Mouse (Mus musculus) embryonic fibroblast, embryonic 13.5 days (primary cell): ENCODE results near the gene Efr3b. TPM values are rescaled to one million over a fixed set of nuclear protein-coding genes. Genes with fewer than 3 reads are reported as not detected.
A peak's percentile ranks its signal among the peaks of the same experiment; 100 is the strongest.

Experiments
- H3K27ac ChIP-seq: 2 replicates; pipeline ENCODE4 v1.5.1; 2012; ENCODE audit warnings: low read length, control low read depth, inconsistent platforms; ENCODE audit not compliant: insufficient read depth
- H3K4me1 ChIP-seq: 2 replicates; pipeline ENCODE4 v1.6.1; 2011; ENCODE audit warnings: low read length; ENCODE audit not compliant: control insufficient read depth, insufficient read depth
- H3K4me3 ChIP-seq: 2 replicates; pipeline ENCODE4 v1.5.1; 2011; ENCODE audit warnings: mild to moderate bottlenecking, control low read depth, low read length; ENCODE audit not compliant: insufficient read depth
- CTCF ChIP-seq: IDR thresholded peaks from 2 replicates; pipeline ENCODE4 v1.5.1; 2011; ENCODE audit warnings: mild to moderate bottlenecking, control low read depth, low read length, moderate library complexity, borderline replicate concordance; ENCODE audit not compliant: insufficient read depth
- POLR2A ChIP-seq: IDR thresholded peaks from 2 replicates; pipeline ENCODE4 v1.6.1; 2011; ENCODE audit warnings: low read depth, mild to moderate bottlenecking, control low read depth, low read length, moderate library complexity
- polyA plus RNA-seq: library from polyadenylated mRNA; stranded (reverse); fragments of >200 nt; gene quantifications from 2 replicates; pipeline ENCODE4 v1.2.4, GENCODE M21; 2011; ENCODE audit warnings: low read depth; ENCODE audit not compliant: missing spikeins, insufficient read length

Gene Efr3b
- polyA plus RNA-seq, 1 experiment = 2.1 TPM

DNA sequence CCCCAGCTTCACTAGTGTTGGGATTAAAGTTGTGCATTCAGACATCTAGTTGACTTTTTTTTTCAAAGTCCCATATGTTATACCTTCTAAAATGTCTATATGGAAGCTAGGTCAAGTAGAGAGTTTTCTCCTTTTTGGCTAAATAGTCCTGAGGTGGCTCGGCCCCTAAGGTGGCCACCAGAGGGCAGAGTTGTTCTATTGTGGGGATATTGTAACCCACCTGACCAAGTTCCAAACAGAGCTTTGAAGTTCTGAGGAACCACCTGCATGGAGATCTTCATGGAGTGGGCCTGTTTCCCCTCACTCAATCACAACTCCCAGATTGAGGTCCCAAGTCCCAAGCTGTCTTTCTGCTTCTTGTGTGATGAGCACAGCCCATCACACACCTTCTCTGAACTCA, 112.6 kb downstream of the Efr3b start:
- Histone ChIP-seq H3K4me1 (no peaks in the 10 kb centered on the region), H3K27ac (no peak overlapping the region), H3K4me3 (no peak overlapping the region)
- TF ChIP-seq CTCF (peak; percentile 37; the same call in 1 of the 2 replicates), POLR2A (no peak)

DNA sequence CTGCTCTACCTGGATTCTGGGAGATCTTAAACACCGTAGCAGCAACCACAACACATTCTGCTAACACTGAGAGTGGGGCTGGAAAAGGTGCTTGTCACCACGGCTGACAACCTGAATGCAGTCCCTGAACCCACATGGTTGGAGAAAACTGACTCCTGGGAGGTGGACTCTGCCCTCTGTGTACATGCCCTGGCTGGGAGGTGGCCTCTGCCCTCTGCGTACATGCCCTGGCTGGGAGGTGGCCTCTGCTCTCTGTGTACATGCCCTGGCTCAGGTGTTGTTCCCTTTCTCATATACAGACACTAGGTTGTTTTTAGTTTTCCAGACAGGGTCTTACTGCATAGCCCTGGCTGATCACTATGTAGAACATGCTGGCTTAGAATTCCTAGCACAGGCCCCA, 119.3 kb downstream of the Efr3b start:
- Histone ChIP-seq H3K4me3 (no peak overlapping the region), H3K27ac (no peak overlapping the region), H3K4me1 (no peaks in the 10 kb centered on the region)
- TF ChIP-seq CTCF (no peak), POLR2A (no peak)

DNA sequence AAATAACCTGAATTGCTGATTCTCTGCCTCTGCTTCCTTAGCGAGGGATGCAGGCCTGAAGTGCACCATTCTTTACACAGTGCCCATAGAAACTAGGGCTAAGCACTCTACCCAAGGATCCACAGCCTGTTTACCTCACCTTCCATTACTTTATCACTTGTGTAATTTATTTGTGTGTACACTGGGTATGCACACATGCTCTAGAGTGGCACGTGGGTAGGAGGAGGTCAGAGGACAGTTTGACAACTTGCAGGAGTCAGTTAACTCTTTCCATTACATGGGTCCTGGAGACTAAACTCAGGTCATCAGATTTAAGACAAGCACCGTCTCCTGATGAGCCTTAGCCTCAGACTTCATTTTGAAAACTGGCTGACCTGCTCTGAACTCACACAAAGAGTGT, 120.1 kb downstream of the Efr3b start:
- H3K4me3 ChIP-seq = no peak overlapping the region
- no peaks in the 10 kb centered on the region for H3K4me1 ChIP-seq
- no peak for TF ChIP-seq CTCF
- no peak overlapping the region for H3K27ac ChIP-seq

DNA sequence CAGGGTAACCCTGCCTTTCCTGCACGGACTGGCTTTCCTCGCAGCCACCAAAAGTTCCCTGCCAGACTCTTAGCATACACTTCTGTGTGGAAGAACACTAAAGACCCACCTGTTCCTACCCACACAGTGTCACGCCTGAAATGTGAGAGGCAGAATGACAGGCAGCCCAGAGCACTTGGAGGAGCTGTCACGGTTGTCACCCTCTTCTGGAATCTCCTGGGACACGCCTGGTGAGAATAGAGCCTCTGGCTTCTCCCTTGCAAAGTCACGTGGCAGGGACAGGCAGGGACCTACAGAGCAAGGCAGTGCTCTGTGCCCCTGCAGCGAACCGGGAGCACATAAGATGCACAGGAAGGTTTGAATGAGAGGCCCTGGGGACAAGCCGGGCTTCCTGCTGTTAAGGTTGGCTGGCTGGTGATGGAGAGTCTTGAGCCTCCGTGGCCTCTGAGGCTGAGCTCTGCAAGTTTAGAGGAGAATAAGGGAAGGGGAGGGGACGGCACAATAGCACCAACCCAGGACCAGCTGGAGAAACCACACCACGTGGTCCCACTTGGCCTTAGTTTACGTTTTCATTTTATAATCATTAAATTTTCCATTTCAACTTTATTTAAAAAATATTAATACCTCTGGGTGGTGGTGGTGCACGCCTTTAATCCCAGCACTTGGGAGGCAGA, 120.9 kb downstream of the Efr3b start:
- no peak overlapping the region for H3K4me3 ChIP-seq
- H3K4me1 ChIP-seq = no peaks in the 10 kb centered on the region
- H3K27ac ChIP-seq = no peak overlapping the region
- TF ChIP-seq POLR2A (no peak), CTCF (no peak)

DNA sequence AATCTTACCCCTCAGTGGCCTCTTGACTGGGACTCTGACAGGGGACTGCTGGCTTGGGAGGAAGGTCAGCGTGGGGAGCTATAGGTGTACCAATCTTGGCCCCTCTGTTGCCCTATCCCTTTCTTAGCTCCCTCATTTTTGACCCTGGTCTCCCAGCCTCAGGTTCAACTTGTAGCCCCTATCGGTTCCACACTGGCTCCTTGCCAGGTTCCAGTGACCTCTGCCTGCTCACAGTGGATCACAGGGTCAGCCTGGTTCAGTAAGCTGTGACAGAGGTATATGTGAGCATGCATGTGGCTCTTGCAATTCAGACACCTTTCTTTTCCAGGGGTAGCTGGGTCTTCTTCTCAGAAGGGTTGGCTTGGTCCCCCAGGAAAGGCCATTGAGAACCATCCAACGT, 122.9 kb downstream of the Efr3b start:
- Histone ChIP-seq H3K4me3 (no peak overlapping the region), H3K27ac (no peak overlapping the region), H3K4me1 (no peaks in the 10 kb centered on the region)
- TF ChIP-seq POLR2A (no peak), CTCF (no peak)

Other genes with a start within 250 kb of the Efr3b start
- 21.6 and 27.0 TPM in 2 replicates for gene Dnmt3a, start 232.9 kb downstream of the Efr3b start, polyA plus RNA-seq
- 0.52 TPM in 1 of 2 replicates, not detected in the other for gene Pomc, start 84.0 kb downstream of the Efr3b start, polyA plus RNA-seq
- gene Dnajc27, start 43.7 kb upstream of the Efr3b start, polyA plus RNA-seq = 3.9 and 6.1 TPM in 2 replicates
- 21.9 and 22.0 TPM in 2 replicates for gene Adcy3, start 94.2 kb upstream of the Efr3b start, polyA plus RNA-seq
- 3.5 and 4.1 TPM in 2 replicates for gene Ptrhd1, start 195.1 kb upstream of the Efr3b start, polyA plus RNA-seq
- 7.2 and 14.8 TPM in 2 replicates for gene Cenpo, start 195.4 kb upstream of the Efr3b start, polyA plus RNA-seq